Mouse (Mus musculus): ENCODE measurements around the gene Unc79. TPM values are rescaled to one million over a fixed set of nuclear protein-coding genes. Genes with fewer than 3 reads are reported as not detected.

Gene Unc79
- polyA plus RNA-seq, 1 experiment = 0.27 TPM

- H3K27me3 ChIP-seq (ENCODE audit: control insufficient read depth, insufficient read depth, low read length, poor library complexity, severe bottlenecking) = no peaks in the 10 kb centered on the region
- H3K9me3 ChIP-seq (replicated peaks; ENCODE audit: control insufficient read depth, insufficient read depth, low read length, poor library complexity, severe bottlenecking) = no peaks in the 10 kb centered on the region
- TF ChIP-seq POLR2A (IDR thresholded peaks at IDR 0.05; ENCODE audit: insufficient read depth, low read length) (no peak), CTCF (IDR thresholded peaks at IDR 0.05; ENCODE audit: low read depth, low read length) (no peak), EP300 (IDR thresholded peaks at IDR 0.05; ENCODE audit: insufficient read depth, low read depth, low read length) (no peak)
- H3K4me1 ChIP-seq (ENCODE audit: control insufficient read depth, insufficient read depth, low read length) = no peaks in the 10 kb centered on the region
- no peaks in the 10 kb centered on the region for H3K36me3 ChIP-seq (ENCODE audit: control insufficient read depth, insufficient read depth, low read length, poor library complexity, severe bottlenecking)
- H3K9ac ChIP-seq (ENCODE audit: low read depth, poor library complexity, severe bottlenecking) = no peak overlapping the region
- no peak overlapping the region for H3K27ac ChIP-seq (ENCODE audit: insufficient read depth, low read length)
- no peak overlapping the region for H3K4me3 ChIP-seq (ENCODE audit: low read depth, low read length)
Measured at GRCm38 (mm10) chr12:103091831-103092230, 143.2 kb downstream of the Unc79 start.

- no peaks in the 10 kb centered on the region for H3K9me3 ChIP-seq (replicated peaks; ENCODE audit: control insufficient read depth, insufficient read depth, low read length, poor library complexity, severe bottlenecking)
- H3K36me3 ChIP-seq (ENCODE audit: control insufficient read depth, insufficient read depth, low read length, poor library complexity, severe bottlenecking) = no peaks in the 10 kb centered on the region
- H3K9ac ChIP-seq (ENCODE audit: low read depth, poor library complexity, severe bottlenecking) = no peak overlapping the region
- no peak overlapping the region for H3K27ac ChIP-seq (ENCODE audit: insufficient read depth, low read length)
- no peak overlapping the region for H3K4me3 ChIP-seq (ENCODE audit: low read depth, low read length)
- H3K27me3 ChIP-seq (ENCODE audit: control insufficient read depth, insufficient read depth, low read length, poor library complexity, severe bottlenecking) = no peaks in the 10 kb centered on the region
- H3K4me1 ChIP-seq (ENCODE audit: control insufficient read depth, insufficient read depth, low read length) = no peaks in the 10 kb centered on the region
- TF ChIP-seq EP300 (IDR thresholded peaks at IDR 0.05; ENCODE audit: insufficient read depth, low read depth, low read length) = no peak
- no peak for TF ChIP-seq POLR2A (IDR thresholded peaks at IDR 0.05; ENCODE audit: insufficient read depth, low read length)
- TF ChIP-seq CTCF (IDR thresholded peaks at IDR 0.05; ENCODE audit: low read depth, low read length) = no peak
Measured at GRCm38 (mm10) chr12:103095160-103095559, 146.5 kb downstream of the Unc79 start.

- no peak overlapping the region for H3K4me3 ChIP-seq (ENCODE audit: low read depth, low read length)
- TF ChIP-seq POLR2A (IDR thresholded peaks at IDR 0.05; ENCODE audit: insufficient read depth, low read length) (no peak), EP300 (IDR thresholded peaks at IDR 0.05; ENCODE audit: insufficient read depth, low read depth, low read length) (no peak)
- H3K4me1 ChIP-seq (ENCODE audit: control insufficient read depth, insufficient read depth, low read length) = no peaks in the 10 kb centered on the region
- no peak overlapping the region for H3K9ac ChIP-seq (ENCODE audit: low read depth, poor library complexity, severe bottlenecking)
- no peaks in the 10 kb centered on the region for H3K36me3 ChIP-seq (ENCODE audit: control insufficient read depth, insufficient read depth, low read length, poor library complexity, severe bottlenecking)
- H3K27ac ChIP-seq (ENCODE audit: insufficient read depth, low read length) = no peak overlapping the region
- H3K27me3 ChIP-seq (ENCODE audit: control insufficient read depth, insufficient read depth, low read length, poor library complexity, severe bottlenecking) = no peaks in the 10 kb centered on the region
- no peaks in the 10 kb centered on the region for H3K9me3 ChIP-seq (replicated peaks; ENCODE audit: control insufficient read depth, insufficient read depth, low read length, poor library complexity, severe bottlenecking)
Measured at GRCm38 (mm10) chr12:103099185-103099584, 150.5 kb downstream of the Unc79 start.

- no peak overlapping the region for H3K4me3 ChIP-seq (ENCODE audit: low read depth, low read length)
- H3K9me3 ChIP-seq (replicated peaks; ENCODE audit: control insufficient read depth, insufficient read depth, low read length, poor library complexity, severe bottlenecking) = no peaks in the 10 kb centered on the region
- TF ChIP-seq EP300 (IDR thresholded peaks at IDR 0.05; ENCODE audit: insufficient read depth, low read depth, low read length) (no peak), CTCF (IDR thresholded peaks at IDR 0.05; ENCODE audit: low read depth, low read length) (peak; percentile 31), POLR2A (IDR thresholded peaks at IDR 0.05; ENCODE audit: insufficient read depth, low read length) (no peak)
- H3K27ac ChIP-seq (ENCODE audit: insufficient read depth, low read length) = no peak overlapping the region
- H3K4me1 ChIP-seq (ENCODE audit: control insufficient read depth, insufficient read depth, low read length) = no peaks in the 10 kb centered on the region
- H3K9ac ChIP-seq (ENCODE audit: low read depth, poor library complexity, severe bottlenecking) = no peak overlapping the region
- H3K27me3 ChIP-seq (ENCODE audit: control insufficient read depth, insufficient read depth, low read length, poor library complexity, severe bottlenecking) = no peaks in the 10 kb centered on the region
- no peaks in the 10 kb centered on the region for H3K36me3 ChIP-seq (ENCODE audit: control insufficient read depth, insufficient read depth, low read length, poor library complexity, severe bottlenecking)
Measured at GRCm38 (mm10) chr12:103100088-103100487, 151.4 kb downstream of the Unc79 start.

GRCm38 (mm10) chr12:103103041-103103440 lies 154.4 kb downstream of the Unc79 start:
- H3K4me1 ChIP-seq (ENCODE audit: control insufficient read depth, insufficient read depth, low read length) = no peaks in the 10 kb centered on the region
- H3K9me3 ChIP-seq (replicated peaks; ENCODE audit: control insufficient read depth, insufficient read depth, low read length, poor library complexity, severe bottlenecking) = no peaks in the 10 kb centered on the region
- H3K27ac ChIP-seq (ENCODE audit: insufficient read depth, low read length) = no peak overlapping the region
- H3K36me3 ChIP-seq (ENCODE audit: control insufficient read depth, insufficient read depth, low read length, poor library complexity, severe bottlenecking) = no peaks in the 10 kb centered on the region
- no peak for TF ChIP-seq EP300 (IDR thresholded peaks at IDR 0.05; ENCODE audit: insufficient read depth, low read depth, low read length)
- no peak for TF ChIP-seq POLR2A (IDR thresholded peaks at IDR 0.05; ENCODE audit: insufficient read depth, low read length)
- TF ChIP-seq CTCF (IDR thresholded peaks at IDR 0.05; ENCODE audit: low read depth, low read length) = no peak
- H3K4me3 ChIP-seq (ENCODE audit: low read depth, low read length) = no peak overlapping the region
- no peak overlapping the region for H3K9ac ChIP-seq (ENCODE audit: low read depth, poor library complexity, severe bottlenecking)
- H3K27me3 ChIP-seq (ENCODE audit: control insufficient read depth, insufficient read depth, low read length, poor library complexity, severe bottlenecking) = no peaks in the 10 kb centered on the region

GRCm38 (mm10) chr12:103103601-103104000 lies 154.9 kb downstream of the Unc79 start:
- no peak for TF ChIP-seq EP300 (IDR thresholded peaks at IDR 0.05; ENCODE audit: insufficient read depth, low read depth, low read length)
- TF ChIP-seq CTCF (IDR thresholded peaks at IDR 0.05; ENCODE audit: low read depth, low read length) = no peak
- no peak for TF ChIP-seq POLR2A (IDR thresholded peaks at IDR 0.05; ENCODE audit: insufficient read depth, low read length)
- no peaks in the 10 kb centered on the region for H3K4me1 ChIP-seq (ENCODE audit: control insufficient read depth, insufficient read depth, low read length)
- H3K4me3 ChIP-seq (ENCODE audit: low read depth, low read length) = no peak overlapping the region
- no peaks in the 10 kb centered on the region for H3K36me3 ChIP-seq (ENCODE audit: control insufficient read depth, insufficient read depth, low read length, poor library complexity, severe bottlenecking)
- H3K9ac ChIP-seq (ENCODE audit: low read depth, poor library complexity, severe bottlenecking) = no peak overlapping the region
- no peaks in the 10 kb centered on the region for H3K9me3 ChIP-seq (replicated peaks; ENCODE audit: control insufficient read depth, insufficient read depth, low read length, poor library complexity, severe bottlenecking)
- no peak overlapping the region for H3K27ac ChIP-seq (ENCODE audit: insufficient read depth, low read length)
- no peaks in the 10 kb centered on the region for H3K27me3 ChIP-seq (ENCODE audit: control insufficient read depth, insufficient read depth, low read length, poor library complexity, severe bottlenecking)

Data from ES-Bruce4 (cell line).